22 mouse cellular contexts compared by ENCODE assay signal in genomic region chr6:85834504-85835100, GRCm38 (mm10). TPM values are rescaled to one million over a fixed set of nuclear protein-coding genes. Genes with fewer than 3 reads are reported as not detected.
DNase-seq lines count a peak whose midpoint lies in the region; ATAC-seq lines count a peak whose summit lies in the region.
"Not testable (repeated sequence)": the region's sequence is repeated elsewhere in the genome, so short reads cannot be mapped to it uniquely, and the experiment has no call there.
"Had no signal": no experiment of that assay in that cellular context is flagged by ENCODE, and none has a peak within 500 bp of the region (broad histone marks: within the 10 kb centered on the region; RNA-seq: fewer than 3 reads in every experiment).

No protein-coding gene starts in this region.

- H3K9ac ChIP-seq in kidney, embryonic 16.5 days (replicated peaks; ENCODE audit: low read length) = not testable (repeated sequence)

- H3K27ac ChIP-seq in kidney, embryonic 16.5 days (ENCODE audit: low read length) = not testable (repeated sequence)

- H3K4me3 ChIP-seq in kidney, embryonic 16.5 days (ENCODE audit: low read length) = not testable (repeated sequence)

- not testable (repeated sequence) for H3K36me3 ChIP-seq in kidney, embryonic 16.5 days (ENCODE audit: insufficient read depth, low read length)

- ATAC-seq in kidney, embryonic 16.5 days (ENCODE audit: low FRiP score, low TSS enrichment) = peak; percentile 46; the same call in 1 of the 2 replicates

- not testable (repeated sequence) for H3K9me3 ChIP-seq in kidney, embryonic 16.5 days (ENCODE audit: low read length)

- H3K4me2 ChIP-seq in kidney, embryonic 16.5 days (replicated peaks; ENCODE audit: low read depth, low read length) = not testable (repeated sequence)

- H3K27me3 ChIP-seq in kidney, embryonic 16.5 days (ENCODE audit: insufficient read depth, low read length) = not testable (repeated sequence)

- DNase-seq in NIH3T3 (ENCODE audit: low read depth) = peak; percentile 11
- DNase-seq in brain, adult 2 months (ENCODE audit: low read depth, low spot score) = peak; percentile 46
- peak; percentile 16 to 30 for DNase-seq in cerebellum, adult 18-20 months
- DNase-seq in cerebellum, adult 9-11 months = peak; percentile 54
- DNase-seq in heart, adult 8-10 months (ENCODE audit: low spot score) = peak; percentile 23
- peak; percentile 24 for DNase-seq in lung, postnatal 25 days (ENCODE audit: low spot score)

- H3K4me1 ChIP-seq in kidney, embryonic 16.5 days (ENCODE audit: insufficient read depth, low read length) = not testable (repeated sequence)

RNA-seq across cellular contexts. Expression of gene Nat8, which starts 2.7 kb away (rescaled TPM):
- not detected for total RNA-seq in heart, adult 8-10 months (2022)
- polyA plus RNA-seq in kidney, embryonic 16.5 days (2015; fragmentation: Nextera tagmentation; extraction: Ambion mirVana) = 2.6 and 4.3 TPM in 2 replicates
- total RNA-seq: gastrocnemius, adult 18-20 months; gastrocnemius, postnatal 14 days; heart, postnatal 14 days; hematopoietic stem cell, adult 5-6 weeks; hindbrain, postnatal 0 days; MEL had no signal
- polyA plus RNA-seq: C2C12; embryonic facial prominence, embryonic 13.5 days; forebrain, embryonic 12.5 days; forebrain, embryonic 16.5 days; heart, embryonic 11.5 days; heart, embryonic 15.5 days; hindbrain, embryonic 13.5 days had no signal

RNA-seq across cellular contexts. Expression of gene Nat8f5, which starts 13.8 kb away (rescaled TPM):
- total RNA-seq in heart, adult 8-10 months (2022) = not detected
- 0.32 TPM in 1 of 2 replicates, not detected in the other for polyA plus RNA-seq in kidney, embryonic 16.5 days (2015; fragmentation: Nextera tagmentation; extraction: Ambion mirVana)
- total RNA-seq: gastrocnemius, adult 18-20 months; heart, postnatal 14 days; hematopoietic stem cell, adult 5-6 weeks; MEL had no signal
- polyA plus RNA-seq: C2C12; embryonic facial prominence, embryonic 13.5 days; forebrain, embryonic 12.5 days; forebrain, embryonic 16.5 days; gonadal fat pad, adult 2 months; heart, embryonic 11.5 days; heart, embryonic 15.5 days; intestine, embryonic 14.5 days had no signal

RNA-seq across cellular contexts. Expression of gene Nat8f6, which starts 13.8 kb away (rescaled TPM):
- total RNA-seq in heart, adult 8-10 months (2022) = under 1 TPM in 1 of 4 experiments, not detected in 3; 0.63 TPM
- 0.20 TPM in 1 of 2 replicates, not detected in the other for polyA plus RNA-seq in kidney, embryonic 16.5 days (2015; fragmentation: Nextera tagmentation; extraction: Ambion mirVana)
- total RNA-seq: gastrocnemius, adult 18-20 months; gastrocnemius, postnatal 14 days; heart, postnatal 14 days; hematopoietic stem cell, adult 5-6 weeks; hindbrain, postnatal 0 days; MEL had no signal
- polyA plus RNA-seq: C2C12; embryonic facial prominence, embryonic 13.5 days; forebrain, embryonic 12.5 days; forebrain, embryonic 16.5 days; gonadal fat pad, adult 2 months; heart, embryonic 11.5 days; heart, embryonic 15.5 days; hindbrain, embryonic 13.5 days; hindbrain, postnatal 0 days; intestine, embryonic 14.5 days had no signal

RNA-seq across cellular contexts. Expression of gene Nat8f2, which starts 34.4 kb away (rescaled TPM):
- total RNA-seq in heart, adult 8-10 months (2022) = under 1 TPM in 2 of 4 experiments, not detected in 2; 0.06 to 0.09 TPM
- 2.7 and 3.8 TPM in 2 replicates for polyA plus RNA-seq in kidney, embryonic 16.5 days (2015; fragmentation: Nextera tagmentation; extraction: Ambion mirVana)
- total RNA-seq: heart, postnatal 14 days; hematopoietic stem cell, adult 5-6 weeks; hindbrain, postnatal 0 days had no signal
- polyA plus RNA-seq: C2C12; embryonic facial prominence, embryonic 13.5 days; forebrain, embryonic 12.5 days; forebrain, embryonic 16.5 days; heart, embryonic 11.5 days; heart, embryonic 15.5 days; hindbrain, embryonic 13.5 days; hindbrain, postnatal 0 days had no signal
